Mouse (Mus musculus): ENCODE data around the gene Foxd3.

The Foxd3 gene

DNA sequence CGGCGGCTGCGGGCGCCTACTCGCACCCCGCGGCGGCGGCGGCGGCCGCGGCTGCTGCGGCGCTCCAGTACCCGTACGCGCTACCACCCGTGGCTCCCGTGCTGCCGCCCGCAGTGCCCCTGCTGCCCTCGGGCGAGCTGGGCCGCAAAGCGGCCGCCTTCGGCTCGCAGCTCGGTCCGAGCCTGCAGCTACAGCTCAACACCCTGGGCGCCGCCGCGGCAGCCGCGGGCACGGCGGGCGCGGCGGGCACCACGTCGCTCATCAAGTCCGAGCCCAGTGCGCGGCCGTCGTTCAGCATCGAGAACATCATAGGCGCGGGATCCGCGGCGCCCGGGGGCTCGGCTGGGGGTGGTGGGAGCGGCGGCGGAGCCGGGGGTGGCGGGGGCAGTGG lies 1.3 kb downstream of the Foxd3 start:
- no peak for DNase-seq (ENCODE audit: low read depth, low spot score)

DNA sequence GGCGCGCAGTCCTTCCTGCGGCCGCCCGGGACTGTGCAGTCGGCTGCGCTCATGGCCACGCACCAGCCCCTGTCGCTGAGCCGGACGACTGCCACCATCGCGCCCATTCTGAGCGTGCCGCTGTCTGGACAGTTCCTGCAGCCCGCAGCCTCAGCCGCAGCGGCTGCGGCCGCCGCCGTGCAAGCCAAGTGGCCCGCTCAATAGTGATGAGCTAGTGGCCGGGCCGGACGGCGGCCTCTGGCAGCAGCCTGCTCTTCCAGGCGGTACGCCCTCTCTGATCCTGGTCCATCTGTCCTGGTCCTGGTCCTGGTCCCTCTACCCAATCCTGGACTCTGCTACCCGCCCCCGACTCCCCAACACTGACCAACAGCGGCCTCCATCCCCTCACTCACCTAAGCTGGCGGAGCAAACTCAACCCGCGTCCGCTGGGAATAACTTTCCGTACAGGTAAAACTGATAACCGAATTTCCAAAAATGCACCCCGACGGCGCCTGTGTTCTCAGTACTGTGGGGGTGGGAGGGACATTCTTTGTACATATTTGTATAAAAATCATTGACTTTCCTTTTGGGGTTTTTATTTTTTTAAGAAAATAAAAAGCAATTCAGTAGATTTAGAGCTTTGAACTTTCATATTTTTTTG lies 1.9 kb downstream of the Foxd3 start:
- DNase-seq (ENCODE audit: low read depth, low spot score), result no peak

DNA sequence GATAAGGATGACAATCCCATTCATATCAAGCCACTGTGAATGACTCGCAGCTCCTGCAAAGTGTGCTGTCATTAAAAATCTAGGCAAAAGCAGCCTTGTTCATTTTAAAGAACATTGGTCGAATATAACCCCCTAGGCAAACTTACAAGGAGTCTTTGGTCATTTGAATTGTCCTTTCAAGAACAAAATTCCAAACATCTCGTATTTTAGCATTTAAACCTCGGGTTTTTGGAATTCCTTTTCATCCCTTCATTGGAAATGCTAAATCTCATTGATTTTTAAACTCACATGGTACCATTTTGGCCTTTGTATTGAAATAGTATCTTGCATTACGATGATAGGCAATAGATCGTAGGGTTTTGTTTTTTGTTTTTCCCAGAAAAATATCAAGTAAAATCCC lies 2.8 kb downstream of the Foxd3 start:
- no peak for DNase-seq (ENCODE audit: low read depth, low spot score)

DNA sequence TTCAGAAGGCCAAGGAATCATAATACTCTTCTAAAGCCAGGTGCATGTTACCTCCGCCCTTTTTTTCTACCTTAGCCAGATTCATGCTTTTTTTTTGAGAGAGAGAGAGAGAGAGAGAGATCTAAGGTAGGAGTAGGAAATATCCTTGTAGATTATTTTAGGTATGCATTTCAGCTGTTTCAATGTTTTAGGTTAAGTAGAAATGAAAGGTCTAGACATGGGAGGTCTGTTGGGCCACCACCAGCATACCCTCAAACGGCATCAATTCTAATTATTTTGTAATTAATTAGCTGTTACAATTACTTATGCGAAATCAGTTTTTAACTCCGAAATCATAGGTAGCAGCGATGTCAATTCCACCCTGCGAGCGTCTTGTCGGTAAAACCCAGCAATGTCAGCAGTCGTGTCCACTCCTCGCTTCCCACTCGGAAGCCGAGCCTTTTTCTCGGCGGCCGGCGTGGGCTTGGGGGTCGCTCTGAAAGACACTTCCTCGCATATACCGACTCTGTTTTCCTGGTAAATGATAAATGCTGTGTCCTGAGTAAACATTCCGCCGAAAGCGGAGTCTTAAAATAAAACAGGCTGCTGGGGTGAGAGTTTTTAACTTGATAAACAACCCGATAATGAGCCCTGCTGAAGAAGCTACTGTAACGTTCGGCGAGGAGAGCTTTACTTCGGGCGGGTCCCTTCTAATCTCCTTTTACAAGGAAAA lies 3.4 kb downstream of the Foxd3 start:
- DNase-seq (ENCODE audit: low read depth, low spot score), result no peak

DNA sequence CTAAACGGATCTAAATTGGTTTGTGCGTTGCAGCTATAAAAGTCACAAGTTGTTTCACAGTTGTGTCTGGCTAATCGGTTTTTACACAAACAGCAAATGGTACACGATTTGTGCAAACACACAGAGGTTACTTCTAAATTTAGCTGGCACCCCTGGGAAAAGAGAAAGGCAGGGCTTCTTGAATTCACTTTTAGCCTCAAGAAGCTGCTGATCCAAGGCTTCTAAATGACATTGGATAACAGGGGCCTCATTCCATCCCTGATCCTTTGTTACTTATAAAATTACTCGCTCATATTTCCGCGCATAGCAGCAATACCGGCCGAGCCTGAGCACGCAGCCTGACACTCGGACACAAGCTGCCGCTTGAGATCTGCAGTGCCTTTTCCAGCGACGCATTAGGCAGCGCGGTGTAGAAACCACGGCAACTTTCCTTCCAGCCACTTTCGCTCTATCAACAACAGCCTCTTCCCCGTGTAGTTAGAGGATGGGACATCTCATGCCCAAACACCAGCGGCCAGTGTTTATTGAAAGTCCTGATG lies 4.0 kb downstream of the Foxd3 start:
- DNase-seq (ENCODE audit: low read depth, low spot score), result no peak

DNA sequence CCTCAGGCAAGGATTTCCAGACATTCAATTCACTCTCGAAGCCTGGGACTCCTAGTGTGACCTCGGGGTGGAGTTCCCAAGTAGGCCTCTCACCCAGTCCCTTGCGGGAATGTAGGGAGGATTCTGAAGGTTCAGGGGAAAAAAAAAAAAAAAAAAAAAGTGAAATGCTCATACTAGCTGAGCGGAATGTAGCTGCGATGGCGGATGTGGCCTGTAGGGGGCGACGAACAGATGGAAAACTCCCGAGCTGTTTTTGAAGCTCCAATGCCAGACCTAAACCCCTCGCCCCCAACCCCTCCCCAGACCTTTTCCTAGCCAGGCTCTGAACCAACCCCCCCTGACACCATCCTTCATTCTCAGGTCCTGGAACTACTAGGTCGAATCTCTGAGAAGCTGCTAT lies 4.9 kb downstream of the Foxd3 start:
- peak; percentile 36 for DNase-seq (ENCODE audit: low read depth, low spot score)

DNA sequence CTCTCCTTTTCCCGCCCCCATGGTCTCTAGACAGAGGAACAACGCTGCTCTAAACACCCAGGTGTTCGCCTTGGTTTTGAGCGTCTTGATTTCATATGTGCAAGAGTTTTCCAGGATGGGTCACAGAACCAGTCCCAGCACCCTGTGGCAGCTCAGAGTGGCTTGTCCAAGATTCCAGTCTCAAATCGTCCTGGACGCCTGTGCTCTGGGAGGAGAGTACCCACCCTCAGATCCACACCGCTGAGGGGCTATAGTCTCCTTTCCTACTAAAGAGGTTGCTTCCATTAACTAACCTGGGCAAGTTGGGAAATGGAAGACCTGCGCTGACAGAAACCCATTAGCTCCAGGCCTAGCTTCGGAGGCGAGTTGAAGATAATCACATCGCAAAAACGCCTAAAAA lies 5.9 kb downstream of the Foxd3 start:
- DNase-seq (ENCODE audit: low read depth, low spot score), result no peak

DNA sequence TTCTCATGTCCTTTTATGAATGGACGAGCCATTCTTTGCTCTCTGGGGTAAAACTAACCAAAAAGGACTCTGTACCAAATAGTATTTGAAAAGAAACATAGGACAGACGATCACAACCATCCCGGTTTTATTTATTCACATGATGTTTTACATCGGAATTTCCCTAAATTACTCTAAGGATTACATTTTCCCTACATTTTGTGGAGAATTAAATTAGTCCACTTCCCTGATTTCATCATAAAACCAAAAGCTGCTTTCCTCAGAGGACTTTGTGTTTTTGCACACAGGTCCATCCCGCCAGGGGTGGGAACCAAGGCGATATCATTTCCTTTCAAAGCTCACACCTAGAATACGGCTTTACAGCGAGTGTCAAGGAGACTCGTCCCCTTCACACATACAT lies 6.3 kb downstream of the Foxd3 start:
- DNase-seq (ENCODE audit: low read depth, low spot score), result no peak

DNA sequence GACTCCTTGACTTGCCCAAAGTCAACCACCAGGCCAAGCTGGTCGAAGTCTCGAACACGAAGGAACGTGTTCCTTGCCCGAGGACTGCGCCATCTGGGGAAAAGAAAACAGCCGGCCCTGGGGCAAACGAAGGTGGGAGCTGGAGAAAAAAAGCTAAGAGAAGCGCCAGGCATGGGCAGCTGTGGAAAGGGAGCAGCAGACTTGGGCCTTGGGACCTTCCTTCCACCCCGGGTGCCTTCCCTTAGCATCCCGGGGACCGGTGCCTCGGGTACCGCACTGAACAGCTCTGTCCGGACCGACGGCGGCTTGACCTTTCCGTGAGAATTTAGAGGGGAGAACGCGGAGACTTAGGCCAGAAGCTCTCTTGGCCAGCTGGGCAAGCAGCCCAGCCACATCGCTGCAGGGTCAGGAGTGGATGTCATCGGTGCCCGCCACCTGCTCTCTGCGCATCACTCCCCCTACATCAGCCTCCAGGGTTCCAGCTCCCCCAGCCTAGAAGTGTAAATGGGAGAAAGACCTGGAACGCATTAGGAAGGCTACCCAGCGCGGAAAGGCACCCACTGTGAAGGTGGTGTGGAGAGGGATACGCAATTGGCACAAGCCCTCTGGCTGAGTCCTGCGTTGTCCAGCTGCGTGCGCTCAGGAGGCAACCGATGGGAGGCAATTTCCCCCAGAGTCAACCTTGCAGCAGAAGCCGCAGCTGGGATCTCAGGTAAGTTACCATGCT lies 6.9 kb downstream of the Foxd3 start:
- DNase-seq (ENCODE audit: low read depth, low spot score), result no peak

DNA sequence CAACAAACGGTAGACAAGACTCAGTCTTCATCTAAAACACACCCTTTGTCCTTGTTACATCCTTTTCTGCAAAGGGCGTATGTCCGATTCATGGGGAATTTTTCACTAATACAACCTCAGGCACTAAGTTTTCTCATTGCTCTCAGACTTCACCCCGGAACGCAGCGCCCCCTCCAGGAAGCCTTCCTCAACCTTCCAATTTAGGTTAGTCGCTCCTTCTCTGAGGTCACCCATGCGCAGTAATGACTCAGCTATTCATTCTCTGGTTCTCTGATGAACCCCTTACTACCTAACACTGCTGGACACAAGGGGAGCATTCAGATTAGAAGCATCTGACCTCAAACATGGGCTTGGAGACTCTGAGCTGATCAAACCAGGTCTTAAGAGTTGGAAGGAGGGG lies 7.6 kb downstream of the Foxd3 start:
- DNase-seq (ENCODE audit: low read depth, low spot score), result no peak

DNA sequence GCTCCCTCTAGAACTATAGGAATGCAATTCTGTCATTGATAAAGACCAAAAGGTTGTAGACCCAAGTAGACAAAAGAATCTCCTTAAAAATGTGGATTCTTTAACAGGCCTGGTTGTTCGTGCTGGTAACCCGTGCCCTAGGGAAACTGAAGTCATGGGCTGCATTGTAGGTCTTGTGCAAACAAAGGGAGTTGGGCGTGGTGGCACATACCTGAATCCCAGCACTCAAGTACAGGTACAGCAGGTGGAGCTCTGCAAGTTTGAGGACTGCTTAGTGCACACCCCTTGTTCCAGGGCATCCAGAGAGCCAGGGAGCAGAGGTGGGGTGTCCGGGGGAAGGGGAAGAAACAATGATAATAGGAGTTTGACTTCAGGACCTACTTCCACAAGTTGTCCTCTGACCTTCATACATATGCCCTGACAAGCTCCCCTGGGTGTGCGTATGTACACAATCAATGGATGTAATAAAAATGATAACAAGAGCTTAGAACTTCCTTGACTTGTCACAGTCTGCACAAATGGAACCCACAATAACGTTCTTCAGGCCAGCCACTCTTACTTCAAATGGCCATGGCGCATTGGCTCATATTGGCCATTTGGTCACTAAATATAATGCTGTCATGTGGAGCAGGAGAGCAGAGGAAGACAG lies 14.2 kb downstream of the Foxd3 start:
- DNase-seq (ENCODE audit: low read depth, low spot score), result no peak

DNA sequence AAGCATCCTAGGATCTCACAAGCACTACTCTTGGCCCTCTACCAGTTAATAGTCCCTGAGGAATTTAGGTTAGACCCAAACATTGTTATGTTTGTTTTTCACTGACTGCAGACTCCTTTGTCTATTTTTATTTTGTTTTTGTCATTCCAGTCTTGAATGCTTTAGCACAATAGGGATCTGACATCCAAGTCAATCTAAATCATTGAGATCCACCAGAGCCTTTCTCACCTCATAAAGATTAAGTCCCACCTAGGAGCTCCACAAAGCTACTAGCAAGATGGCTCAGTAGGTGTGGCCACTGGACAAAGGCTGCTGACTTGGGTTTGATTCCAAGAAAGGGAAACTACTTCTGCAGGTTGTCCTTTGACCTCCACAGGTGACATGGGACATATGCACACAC lies 19.1 kb downstream of the Foxd3 start:
- DNase-seq (ENCODE audit: low read depth, low spot score), result no peak

DNA sequence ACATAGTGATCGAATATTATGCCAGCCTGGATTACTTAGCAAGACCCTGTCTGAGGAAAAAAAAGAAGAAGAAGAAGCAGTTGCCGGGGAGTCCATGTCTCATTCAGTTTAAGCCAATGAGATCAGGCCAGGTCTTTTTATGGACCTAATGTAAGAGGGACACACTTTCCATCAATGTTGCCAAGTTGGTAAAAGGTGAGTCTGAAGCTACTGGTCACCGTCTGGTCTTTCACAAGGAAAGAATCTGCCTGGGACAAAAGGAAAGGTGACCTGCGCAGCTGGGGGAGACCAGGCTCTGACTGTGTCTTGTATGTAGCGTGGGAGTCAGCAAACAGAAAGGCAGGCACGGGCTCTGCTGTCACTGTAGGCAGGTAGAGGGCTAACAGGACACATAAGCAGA lies 27.8 kb downstream of the Foxd3 start:
- peak; percentile 38 for DNase-seq (ENCODE audit: low read depth, low spot score)

DNA sequence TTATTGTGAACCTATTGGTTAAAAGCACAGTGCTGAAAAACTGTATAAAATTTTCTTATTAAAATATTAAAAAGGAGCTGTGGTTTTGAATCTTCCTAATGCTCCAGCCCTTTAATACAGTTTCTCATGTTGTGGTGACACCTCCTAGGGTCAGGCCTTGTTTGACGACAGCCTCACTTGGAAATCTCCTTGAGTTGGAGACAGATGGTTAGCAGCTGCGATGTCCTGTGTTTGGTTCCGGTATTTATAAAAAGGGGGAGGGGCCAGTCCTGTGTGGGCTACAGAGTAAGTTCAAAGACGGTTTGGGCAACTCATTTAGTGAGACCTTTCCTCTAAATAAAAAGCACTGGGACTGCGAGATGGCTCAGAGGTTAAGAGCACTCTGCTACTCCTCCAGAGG lies 30.2 kb downstream of the Foxd3 start:
- DNase-seq (ENCODE audit: low read depth, low spot score), result no peak
